Mouse (Mus musculus) spleen, adult 10 weeks (tissue): ENCODE results near the gene Olfr1150-ps1. TPM values are rescaled to one million over a fixed set of nuclear protein-coding genes. Genes with fewer than 3 reads are reported as not detected.

Experiments used
- polyA plus RNA-seq: library from polyadenylated mRNA; stranded (reverse); fragments of 350-450 nt; fragmentation: Illumina TruSeq; extraction: RNeasy Lipid Tissue Mini Kit (QIAGEN cat#74804); gene quantifications from one replicate; pipeline ENCODE4 v1.2.3, GENCODE M21; 2015; ENCODE audit warnings: low replicate concordance; ENCODE audit not compliant: insufficient read depth

The Olfr1150-ps1 gene
- not detected for polyA plus RNA-seq

GRCm38 (mm10) chr2:87843693-87844092, at the start of gene Olfr1150-ps1:
Gene Olfr1150-ps1 (plus strand): TSS chr2:87843993.

GRCm38 (mm10) chr2:87800292-87800691, 43.5 kb upstream of the Olfr1150-ps1 start, which contains the start of gene Olfr1143:
Gene Olfr1143 (plus strand): TSS chr2:87800592.

GRCm38 (mm10) chr2:87809522-87809921, 34.3 kb upstream of the Olfr1150-ps1 start, which contains the start of gene Olfr1145:
Gene Olfr1145 (plus strand): TSS chr2:87809822.

GRCm38 (mm10) chr2:87830233-87830632, 13.6 kb upstream of the Olfr1150-ps1 start, which contains the start of gene Olfr1148:
Gene Olfr1148 (plus strand): TSS chr2:87830533.

GRCm38 (mm10) chr2:87855562-87855961, 11.8 kb downstream of the Olfr1150-ps1 start, which contains the start of gene Olfr1151:
Gene Olfr1151 (plus strand): TSS chr2:87855862.

GRCm38 (mm10) chr2:87866192-87866591, 22.4 kb downstream of the Olfr1150-ps1 start, which contains the start of gene Olfr1152:
Gene Olfr1152 (plus strand): TSS chr2:87866492.

GRCm38 (mm10) chr2:87894662-87895061, 50.9 kb downstream of the Olfr1150-ps1 start, which contains the start of gene Olfr1153:
Gene Olfr1153 (plus strand): TSS chr2:87894962.

Other genes with a start within 250 kb of the Olfr1150-ps1 start
- not detected for gene Olfr1130, start 237.8 kb upstream of the Olfr1150-ps1 start, polyA plus RNA-seq
- gene Olfr1131, start 216.9 kb upstream of the Olfr1150-ps1 start, polyA plus RNA-seq = not detected
- gene Olfr1132, start 206.5 kb upstream of the Olfr1150-ps1 start, polyA plus RNA-seq = not detected
- gene Olfr1133, start 196.6 kb upstream of the Olfr1150-ps1 start, polyA plus RNA-seq = not detected
- gene Olfr1134, start 185.5 kb upstream of the Olfr1150-ps1 start, polyA plus RNA-seq = not detected
- gene Olfr1135, start 170.3 kb upstream of the Olfr1150-ps1 start, polyA plus RNA-seq = not detected
- not detected for gene Olfr1136, start 150.0 kb upstream of the Olfr1150-ps1 start, polyA plus RNA-seq
- gene Olfr1137, start 130.8 kb upstream of the Olfr1150-ps1 start, polyA plus RNA-seq = not detected
- gene Olfr1138, start 104.0 kb upstream of the Olfr1150-ps1 start, polyA plus RNA-seq = not detected
- gene Olfr1140, start 100.2 kb upstream of the Olfr1150-ps1 start, polyA plus RNA-seq = not detected
- not detected for gene Olfr1141, start 90.0 kb upstream of the Olfr1150-ps1 start, polyA plus RNA-seq
- gene Olfr152, start 64.5 kb upstream of the Olfr1150-ps1 start, polyA plus RNA-seq = not detected
- gene Olfr1143, start 43.4 kb upstream of the Olfr1150-ps1 start, polyA plus RNA-seq = not detected
- gene Olfr1145, start 34.2 kb upstream of the Olfr1150-ps1 start, polyA plus RNA-seq = not detected
- gene Olfr1148, start 13.5 kb upstream of the Olfr1150-ps1 start, polyA plus RNA-seq = not detected
- gene Olfr1151, start 11.9 kb downstream of the Olfr1150-ps1 start, polyA plus RNA-seq = not detected
- gene Olfr1152, start 22.5 kb downstream of the Olfr1150-ps1 start, polyA plus RNA-seq = not detected
- not detected for gene Olfr1153, start 51.0 kb downstream of the Olfr1150-ps1 start, polyA plus RNA-seq
- gene Olfr1154, start 61.2 kb downstream of the Olfr1150-ps1 start, polyA plus RNA-seq = not detected
- not detected for gene Olfr1155, start 101.1 kb downstream of the Olfr1150-ps1 start, polyA plus RNA-seq
- not detected for gene Olfr1156, start 109.1 kb downstream of the Olfr1150-ps1 start, polyA plus RNA-seq
- not detected for gene Olfr1157, start 124.3 kb downstream of the Olfr1150-ps1 start, polyA plus RNA-seq
- gene Olfr74, start 130.7 kb downstream of the Olfr1150-ps1 start, polyA plus RNA-seq = not detected
- not detected for gene Olfr1158, start 146.1 kb downstream of the Olfr1150-ps1 start, polyA plus RNA-seq
- not detected for gene Olfr1160, start 164.3 kb downstream of the Olfr1150-ps1 start, polyA plus RNA-seq
- not detected for gene Olfr1161, start 178.8 kb downstream of the Olfr1150-ps1 start, polyA plus RNA-seq
- not detected for gene Olfr73, start 193.7 kb downstream of the Olfr1150-ps1 start, polyA plus RNA-seq
- gene Olfr1162, start 207.1 kb downstream of the Olfr1150-ps1 start, polyA plus RNA-seq = not detected
- not detected for gene Olfr1163, start 227.8 kb downstream of the Olfr1150-ps1 start, polyA plus RNA-seq
- gene Olfr1164, start 250.0 kb downstream of the Olfr1150-ps1 start, polyA plus RNA-seq = not detected